Mouse (Mus musculus): ENCODE results near the gene Gm13278. TPM values are rescaled to one million over a fixed set of nuclear protein-coding genes. Genes with fewer than 3 reads are reported as not detected.
"Not testable (repeated sequence)": the region's sequence is repeated elsewhere in the genome, so short reads cannot be mapped to it uniquely, and the experiment has no call there.

Gm13278 gene
- not detected in 2 replicates for polyA plus RNA-seq (2016; fragmentation: Nextera tagmentation; extraction: Ambion mirVana)

GRCm38 (mm10) chr4:88791250-88791649 lies at the start of gene Gm13278:
Gene Gm13278 (plus strand): TSS chr4:88791550.
- H3K4me1 ChIP-seq: not testable (repeated sequence)

GRCm38 (mm10) chr4:88742771-88743371 lies 48.5 kb upstream of the Gm13278 start:
- Histone ChIP-seq H3K27me3 (ENCODE audit: poor library complexity, severe bottlenecking) (no peaks in the 10 kb centered on the region), H3K4me1 (peaks cover 8% of the 10 kb centered on the region), H3K36me3 (replicated peaks) (no peaks in the 10 kb centered on the region), H3K9me3 (no peaks in the 10 kb centered on the region), H3K27ac (no peak overlapping the region), H3K4me3 (no peak overlapping the region)
- 86% methylated on average over 7 of the region's 7 CpGs for WGBS
- DNase-seq (ENCODE audit: extremely low spot score, low spot score): no peak

More at GRCm38 (mm10) chr4:88791250-88791649, at the start of gene Gm13278:
- not testable (repeated sequence) for DNase-seq (ENCODE audit: extremely low spot score, low spot score); H3K36me3 ChIP-seq (replicated peaks); H3K27me3 ChIP-seq (ENCODE audit: poor library complexity, severe bottlenecking); H3K4me3 ChIP-seq; H3K9me3 ChIP-seq; H3K27ac ChIP-seq
- WGBS: no CpG with 5 or more reads among the region's 28 CpGs

- DNase-seq (ENCODE audit: extremely low spot score, low spot score): no peak
- no peak overlapping the region for H3K27ac ChIP-seq
- 77% methylated on average over 3 of the region's 3 CpGs for whole genome bisulfite sequencing
Measured at GRCm38 (mm10) chr4:88744207-88744606, 47.1 kb upstream of the Gm13278 start.

GRCm38 (mm10) chr4:88749926-88750325 lies 41.4 kb upstream of the Gm13278 start:
- Histone ChIP-seq H3K4me1 (peaks cover 12% of the 10 kb centered on the region), H3K4me3 (no peak overlapping the region), H3K27ac (no peak overlapping the region), H3K36me3 (replicated peaks) (no peaks in the 10 kb centered on the region), H3K9me3 (no peaks in the 10 kb centered on the region), H3K27me3 (ENCODE audit: poor library complexity, severe bottlenecking) (no peaks in the 10 kb centered on the region)
- WGBS: 57% methylated on average over 6 of the region's 6 CpGs
- DNase-seq (ENCODE audit: extremely low spot score, low spot score): no peak

More at GRCm38 (mm10) chr4:88744207-88744606, 47.1 kb upstream of the Gm13278 start:
- no peak overlapping the region for H3K4me3 ChIP-seq
- H3K4me1 ChIP-seq: peaks cover 8% of the 10 kb centered on the region
- H3K27me3 ChIP-seq (ENCODE audit: poor library complexity, severe bottlenecking): no peaks in the 10 kb centered on the region
- no peaks in the 10 kb centered on the region for H3K9me3 ChIP-seq
- no peaks in the 10 kb centered on the region for H3K36me3 ChIP-seq (replicated peaks)

- H3K4me3 ChIP-seq; H3K4me1 ChIP-seq; H3K27me3 ChIP-seq (ENCODE audit: poor library complexity, severe bottlenecking); H3K9me3 ChIP-seq; H3K36me3 ChIP-seq (replicated peaks); H3K27ac ChIP-seq; DNase-seq (ENCODE audit: extremely low spot score, low spot score): not testable (repeated sequence)
- WGBS: 65% methylated on average over 15 of the region's 15 CpGs
Measured at GRCm38 (mm10) chr4:88754818-88755340, 36.5 kb upstream of the Gm13278 start, which contains the start of gene Gm13271. Gene Gm13271 (plus strand): TSS chr4:88754868.

GRCm38 (mm10) chr4:88756581-88757513 lies 34.5 kb upstream of the Gm13278 start:
- not testable (repeated sequence) for H3K27me3 ChIP-seq (ENCODE audit: poor library complexity, severe bottlenecking); H3K9me3 ChIP-seq; H3K36me3 ChIP-seq (replicated peaks); H3K4me1 ChIP-seq
- H3K27ac ChIP-seq: peak overlapping the region; percentile 85
- peak; percentile 46 for DNase-seq (ENCODE audit: extremely low spot score, low spot score)
- 14% methylated on average over 29 of the region's 31 CpGs for WGBS
- peak overlapping the region; percentile 62 for H3K4me3 ChIP-seq

GRCm38 (mm10) chr4:88757628-88758031 lies 33.7 kb upstream of the Gm13278 start:
- 0% methylated on average over 18 of the region's 21 CpGs for WGBS
- not testable (repeated sequence) for H3K27me3 ChIP-seq (ENCODE audit: poor library complexity, severe bottlenecking); H3K4me1 ChIP-seq; H3K36me3 ChIP-seq (replicated peaks); H3K9me3 ChIP-seq
- peak; percentile 82 for DNase-seq (ENCODE audit: extremely low spot score, low spot score)
- Histone ChIP-seq H3K27ac (peak overlapping the region; percentile 85), H3K4me3 (peak overlapping the region; percentile 62)

GRCm38 (mm10) chr4:88758751-88759150 lies 32.6 kb upstream of the Gm13278 start:
- peaks cover 10% of the 10 kb centered on the region for H3K4me1 ChIP-seq
- 88% methylated on average over 9 of the region's 9 CpGs for WGBS
- not testable (repeated sequence) for H3K36me3 ChIP-seq (replicated peaks); H3K4me3 ChIP-seq; H3K9me3 ChIP-seq; H3K27me3 ChIP-seq (ENCODE audit: poor library complexity, severe bottlenecking); H3K27ac ChIP-seq; DNase-seq (ENCODE audit: extremely low spot score, low spot score)

- H3K4me1 ChIP-seq: peaks cover 10% of the 10 kb centered on the region
- H3K4me3 ChIP-seq: peak within 1 kb of the TSS; percentile 44
- H3K36me3 ChIP-seq (replicated peaks); DNase-seq (ENCODE audit: extremely low spot score, low spot score); H3K9me3 ChIP-seq; H3K27me3 ChIP-seq (ENCODE audit: poor library complexity, severe bottlenecking): not testable (repeated sequence)
- WGBS: 27% methylated on average over 11 of the region's 14 CpGs
- H3K27ac ChIP-seq: peak within 1 kb of the TSS; percentile 66; the same call in 1 of the 2 replicates
Measured at GRCm38 (mm10) chr4:88759610-88760268, 31.6 kb upstream of the Gm13278 start, which contains the start of gene Gm13283. Gene Gm13283 (plus strand): TSS chr4:88760119.

- not testable (repeated sequence) for H3K36me3 ChIP-seq (replicated peaks); H3K9me3 ChIP-seq; H3K27me3 ChIP-seq (ENCODE audit: poor library complexity, severe bottlenecking)
- DNase-seq (ENCODE audit: extremely low spot score, low spot score): peak; percentile 64
- Histone ChIP-seq H3K27ac (peak overlapping the region; percentile 66; the same call in 1 of the 2 replicates), H3K4me3 (peak overlapping the region; percentile 44), H3K4me1 (peaks cover 10% of the 10 kb centered on the region)
- under 1% methylated on average over 27 of the region's 28 CpGs for WGBS
Measured at GRCm38 (mm10) chr4:88760431-88760830, 30.9 kb upstream of the Gm13278 start.

GRCm38 (mm10) chr4:88761776-88762175 lies 29.6 kb upstream of the Gm13278 start:
- not testable (repeated sequence) for H3K4me3 ChIP-seq; H3K9me3 ChIP-seq; H3K27ac ChIP-seq; H3K27me3 ChIP-seq (ENCODE audit: poor library complexity, severe bottlenecking); H3K4me1 ChIP-seq; DNase-seq (ENCODE audit: extremely low spot score, low spot score); H3K36me3 ChIP-seq (replicated peaks)
- 75% methylated on average over 6 of the region's 8 CpGs for WGBS

GRCm38 (mm10) chr4:88762341-88762740 lies 29.0 kb upstream of the Gm13278 start:
- H3K36me3 ChIP-seq (replicated peaks); DNase-seq (ENCODE audit: extremely low spot score, low spot score); H3K27ac ChIP-seq; H3K9me3 ChIP-seq; H3K27me3 ChIP-seq (ENCODE audit: poor library complexity, severe bottlenecking); H3K4me1 ChIP-seq; H3K4me3 ChIP-seq: not testable (repeated sequence)
- 54% methylated on average over 9 of the region's 9 CpGs for WGBS

Measured in forebrain, embryonic 10.5 days (tissue).